Mouse (Mus musculus): ENCODE results near the gene Fam171a2. TPM values are rescaled to one million over a fixed set of nuclear protein-coding genes. Genes with fewer than 3 reads are reported as not detected.

Gene Fam171a2
- polyA plus RNA-seq, 1 experiment from 2014 or later, result 5.7 TPM

DNA sequence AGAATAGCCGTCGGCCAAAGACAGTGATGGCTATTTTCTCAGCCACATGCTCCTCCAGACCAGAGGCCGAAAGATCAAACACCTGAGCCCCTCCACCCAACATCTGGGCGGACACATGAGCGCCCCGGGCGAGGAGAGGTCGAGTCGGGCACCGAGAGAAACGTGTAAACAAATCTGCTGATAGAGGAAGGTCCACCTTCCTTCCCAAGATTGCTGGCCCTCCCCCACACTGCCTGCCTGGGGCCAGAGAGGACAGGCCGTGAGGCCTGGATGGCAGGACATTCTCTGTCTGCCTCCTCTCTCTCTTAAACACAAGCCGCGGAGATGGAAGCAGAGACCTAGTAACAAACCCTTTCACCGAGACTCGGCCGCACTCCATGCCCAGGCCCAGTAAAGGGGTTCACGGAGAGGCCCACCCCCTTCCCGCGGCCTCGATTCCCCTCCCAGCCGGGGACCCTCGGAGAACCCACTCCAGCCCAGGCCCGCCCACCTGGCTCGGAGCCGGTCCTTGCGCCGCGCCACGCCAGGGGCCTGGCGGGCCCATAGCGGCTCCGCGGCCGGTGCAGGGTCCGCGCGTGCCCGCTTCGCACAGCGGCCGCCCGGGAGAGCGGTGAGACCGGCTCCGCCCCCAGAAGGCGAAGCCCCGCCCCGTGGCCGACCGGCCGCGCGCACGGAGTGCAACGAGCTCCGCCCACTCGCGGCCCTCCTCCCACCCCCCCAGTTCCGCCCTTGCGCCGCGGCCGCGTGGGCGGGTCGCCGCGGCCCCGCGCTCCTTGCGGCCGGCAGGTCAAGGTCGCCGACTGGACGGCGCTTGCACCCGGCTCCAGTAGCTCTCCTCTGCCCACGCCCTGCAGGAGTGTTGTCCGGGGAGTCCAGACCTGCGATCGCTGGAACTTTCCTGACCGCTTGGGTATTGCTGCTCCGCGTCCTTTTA, 40.3 kb downstream of the Fam171a2 start:
- ATAC-seq (ENCODE audit: insufficient number of reproducible peaks, low FRiP score, low TSS enrichment, low read depth), result peak; percentile 71

DNA sequence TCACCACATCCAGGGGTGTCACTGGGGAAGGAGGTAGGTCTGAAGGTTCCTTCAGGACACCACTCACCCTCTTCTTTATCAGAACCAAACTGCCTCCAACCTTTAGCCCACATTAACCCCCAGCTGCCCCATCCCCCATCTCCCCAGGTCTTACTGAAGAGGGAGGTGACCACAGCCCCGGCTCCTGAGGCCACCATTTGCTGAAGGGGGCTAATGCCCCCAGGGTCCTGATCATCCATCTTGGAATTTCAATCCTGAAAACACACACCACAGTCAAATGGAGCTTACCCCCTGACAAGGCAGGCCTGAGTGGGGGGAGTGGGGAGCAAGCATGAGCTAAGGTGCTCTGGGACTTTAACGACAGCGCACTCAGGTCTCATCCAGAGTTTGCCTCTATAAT, 41.1 kb downstream of the Fam171a2 start:
- Histone ChIP-seq H3K9ac (peak overlapping the region; percentile 75), H3K4me1 (peaks cover 24% of the 10 kb centered on the region), H3K9me3 (no peaks in the 10 kb centered on the region), H3K36me3 (peaks cover 30% of the 10 kb centered on the region), H3K4me2 (peak overlapping the region; percentile 86), H3K27me3 (peaks cover 18% of the 10 kb centered on the region), H3K27ac (peak overlapping the region; percentile 94), H3K4me3 (peak overlapping the region; percentile 82)
- 3% methylated on average over 3 of the region's 3 CpGs for WGBS
- no peak for ATAC-seq (ENCODE audit: insufficient number of reproducible peaks, low FRiP score, low TSS enrichment, low read depth)

More for the DNA sequence above, 40.3 kb downstream of the Fam171a2 start:
- Histone ChIP-seq H3K27ac (peak overlapping the region; percentile 94), H3K4me3 (peak overlapping the region; percentile 82), H3K4me1 (peaks cover 24% of the 10 kb centered on the region), H3K4me2 (peak overlapping the region; percentile 86), H3K9ac (peak overlapping the region; percentile 75), H3K9me3 (no peaks in the 10 kb centered on the region), H3K36me3 (peaks cover 27% of the 10 kb centered on the region), H3K27me3 (peaks cover 11% of the 10 kb centered on the region)
- WGBS, result under 1% methylated on average over 85 of the region's 85 CpGs

- H3K4me2 ChIP-seq, result peak overlapping the region; percentile 86
- H3K9ac ChIP-seq, result no peak overlapping the region
- 86% methylated on average over 11 of the region's 11 CpGs for WGBS
- peaks cover 21% of the 10 kb centered on the region for H3K4me1 ChIP-seq
- no peaks in the 10 kb centered on the region for H3K9me3 ChIP-seq
- H3K27me3 ChIP-seq, result peaks cover 25% of the 10 kb centered on the region
- no peak for ATAC-seq (ENCODE audit: insufficient number of reproducible peaks, low FRiP score, low TSS enrichment, low read depth)
- H3K36me3 ChIP-seq, result peaks cover 30% of the 10 kb centered on the region
- no peak overlapping the region for H3K27ac ChIP-seq
- peak overlapping the region; percentile 82 for H3K4me3 ChIP-seq
Observed at GRCm38 (mm10) chr11:102405544-102406285, 41.8 kb downstream of the Fam171a2 start.

DNA sequence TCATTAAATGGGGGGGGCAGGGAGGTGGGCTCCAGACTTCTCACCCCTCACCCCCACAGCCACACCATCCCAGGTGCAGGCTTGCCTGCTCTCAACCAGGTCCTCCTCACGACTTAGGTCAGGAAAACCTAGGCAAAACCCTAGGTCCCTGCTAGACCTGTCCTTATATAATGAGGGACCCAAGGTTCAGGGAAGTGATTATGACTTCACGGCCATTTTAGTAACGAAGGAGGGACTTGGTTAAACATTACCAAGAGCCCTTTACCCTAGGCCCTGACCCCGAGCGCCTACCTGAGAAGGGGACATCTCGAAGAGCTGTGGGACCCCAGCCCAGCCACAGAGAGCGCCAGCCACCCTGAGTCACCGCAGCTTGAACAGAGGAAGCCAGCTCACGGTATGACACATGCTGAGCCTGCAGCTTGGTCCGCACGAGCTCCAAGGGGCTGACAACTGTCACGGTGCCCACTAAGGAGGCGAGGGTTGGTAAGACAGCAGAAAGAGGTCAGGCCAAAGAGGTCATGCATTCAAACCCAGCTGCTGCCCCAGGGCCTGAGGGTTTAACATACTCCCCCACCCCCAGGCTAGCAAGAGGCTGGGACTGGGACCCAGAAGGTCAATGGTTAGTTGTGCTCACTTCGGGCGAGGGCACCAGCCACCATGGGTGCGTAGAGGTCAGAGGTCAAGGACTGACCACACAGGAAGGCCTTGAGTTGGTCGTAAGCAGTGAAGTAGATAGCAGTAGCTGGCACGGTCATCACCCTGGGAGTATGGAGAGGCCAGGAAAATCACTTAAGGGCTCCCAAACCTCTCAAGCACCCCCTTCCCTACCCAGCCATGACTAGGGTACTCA, 43.1 kb downstream of the Fam171a2 start:
- 87% methylated on average over 18 of the region's 18 CpGs for WGBS
- Histone ChIP-seq H3K4me2 (no peak overlapping the region), H3K9ac (no peak overlapping the region), H3K27ac (no peak overlapping the region), H3K36me3 (peaks cover 30% of the 10 kb centered on the region), H3K4me1 (peaks cover 29% of the 10 kb centered on the region), H3K27me3 (peaks cover 33% of the 10 kb centered on the region), H3K9me3 (no peaks in the 10 kb centered on the region), H3K4me3 (no peak overlapping the region)
- no peak for ATAC-seq (ENCODE audit: insufficient number of reproducible peaks, low FRiP score, low TSS enrichment, low read depth)

DNA sequence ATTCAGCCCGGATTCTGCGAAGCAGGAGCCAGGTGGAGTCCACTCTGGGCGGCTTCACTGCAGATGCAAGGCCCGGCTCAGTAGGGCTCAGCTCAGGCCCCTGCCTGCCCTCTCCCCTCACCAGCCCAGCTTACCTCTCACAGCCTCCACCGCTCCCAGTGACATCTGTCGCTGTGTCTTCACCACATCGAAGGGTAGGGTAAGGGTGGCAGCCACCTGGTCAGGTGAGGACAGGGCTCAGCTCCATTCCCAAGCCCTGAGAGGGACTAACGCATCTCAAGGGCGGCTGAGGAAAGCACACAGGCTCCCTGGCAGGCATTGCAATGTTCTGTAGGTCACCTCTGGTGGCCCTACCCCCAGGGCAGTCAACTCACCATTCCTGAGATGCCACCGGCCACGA, 43.8 kb downstream of the Fam171a2 start:
- Histone ChIP-seq H3K27ac (no peak overlapping the region), H3K4me1 (peaks cover 33% of the 10 kb centered on the region), H3K9me3 (no peaks in the 10 kb centered on the region), H3K9ac (no peak overlapping the region), H3K36me3 (peaks cover 30% of the 10 kb centered on the region), H3K4me3 (no peak overlapping the region), H3K27me3 (peaks cover 40% of the 10 kb centered on the region), H3K4me2 (no peak overlapping the region)
- 95% methylated on average over 11 of the region's 11 CpGs for WGBS
- no peak for ATAC-seq (ENCODE audit: insufficient number of reproducible peaks, low FRiP score, low TSS enrichment, low read depth)

DNA sequence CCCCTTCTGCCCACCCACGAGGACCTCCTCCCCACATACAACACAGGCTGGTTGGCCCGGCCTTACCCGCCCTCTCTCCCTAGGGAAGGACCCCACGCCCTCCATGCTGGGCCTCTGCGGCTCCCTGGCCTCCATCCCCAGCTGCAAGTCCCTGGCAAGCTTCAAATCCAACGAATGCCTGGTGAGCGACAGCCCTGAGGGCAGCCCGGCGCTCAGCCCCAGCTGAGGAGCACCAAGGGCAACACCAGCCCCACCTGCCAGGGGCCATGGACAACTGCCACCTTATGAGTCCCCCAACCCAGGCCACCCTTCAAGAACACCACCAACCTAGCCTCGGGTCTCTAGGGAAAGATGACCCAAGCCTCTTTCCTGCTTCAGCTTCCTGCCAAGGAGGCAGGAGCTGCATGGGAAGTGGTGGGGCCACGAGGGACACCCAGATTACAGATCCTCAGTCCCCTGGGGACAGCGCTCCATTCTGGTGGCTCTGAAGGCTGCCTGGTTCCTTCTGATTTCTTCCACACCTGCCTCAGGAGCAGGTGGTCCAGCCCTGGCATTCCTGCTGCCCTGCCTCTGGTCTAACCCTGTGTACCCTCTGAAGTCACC, 45.5 kb downstream of the Fam171a2 start:
- Histone ChIP-seq H3K9ac (no peak overlapping the region), H3K27me3 (peaks cover 55% of the 10 kb centered on the region), H3K4me3 (no peak overlapping the region), H3K4me2 (no peak overlapping the region), H3K36me3 (peaks cover 30% of the 10 kb centered on the region), H3K9me3 (no peaks in the 10 kb centered on the region), H3K4me1 (peaks cover 33% of the 10 kb centered on the region), H3K27ac (no peak overlapping the region)
- 57% methylated on average over 11 of the region's 12 CpGs for WGBS
- no peak for ATAC-seq (ENCODE audit: insufficient number of reproducible peaks, low FRiP score, low TSS enrichment, low read depth)

- Histone ChIP-seq H3K9me3 (no peaks in the 10 kb centered on the region), H3K27me3 (peaks cover 69% of the 10 kb centered on the region), H3K4me3 (no peak overlapping the region), H3K4me2 (no peak overlapping the region), H3K36me3 (peaks cover 30% of the 10 kb centered on the region), H3K27ac (no peak overlapping the region), H3K9ac (no peak overlapping the region), H3K4me1 (peaks cover 20% of the 10 kb centered on the region)
- no peak for ATAC-seq (ENCODE audit: insufficient number of reproducible peaks, low FRiP score, low TSS enrichment, low read depth)
- 23% methylated on average over 12 of the region's 12 CpGs for WGBS
Observed at GRCm38 (mm10) chr11:102400513-102401084, 46.9 kb downstream of the Fam171a2 start.

DNA sequence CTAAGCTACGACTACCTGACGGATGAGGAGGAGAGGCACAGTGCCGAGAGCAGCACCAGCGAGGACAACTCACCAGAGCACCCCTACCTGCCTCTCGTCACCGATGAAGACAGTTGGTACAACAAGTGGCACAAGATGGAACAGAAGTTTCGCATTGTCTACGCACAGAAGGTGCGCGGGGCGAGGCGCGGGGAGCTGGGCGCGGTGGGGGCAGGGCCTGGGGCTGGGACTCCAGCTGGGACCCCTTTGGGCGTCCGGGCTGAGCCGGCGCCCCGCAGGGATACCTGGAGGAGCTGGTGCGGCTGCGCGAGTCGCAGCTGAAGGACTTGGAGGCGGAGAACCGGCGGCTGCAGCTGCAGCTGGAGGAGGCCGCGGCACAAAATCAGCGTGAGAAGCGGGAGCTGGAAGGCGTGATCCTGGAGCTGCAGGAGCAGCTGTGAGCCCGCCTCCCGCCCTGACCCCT, 47.8 kb downstream of the Fam171a2 start:
- no peak overlapping the region for H3K9ac ChIP-seq
- peaks cover 12% of the 10 kb centered on the region for H3K4me1 ChIP-seq
- no peak for ATAC-seq (ENCODE audit: insufficient number of reproducible peaks, low FRiP score, low TSS enrichment, low read depth)
- H3K9me3 ChIP-seq, result no peaks in the 10 kb centered on the region
- peak overlapping the region; percentile 46 for H3K4me2 ChIP-seq
- H3K27me3 ChIP-seq, result peaks cover 77% of the 10 kb centered on the region
- peak overlapping the region; percentile 18 for H3K4me3 ChIP-seq
- H3K27ac ChIP-seq, result no peak overlapping the region
- peaks cover 27% of the 10 kb centered on the region for H3K36me3 ChIP-seq
- WGBS, result 2% methylated on average over 34 of the region's 34 CpGs

GRCm38 (mm10) chr11:102399107-102399506, 48.4 kb downstream of the Fam171a2 start:
- H3K27ac ChIP-seq, result no peak overlapping the region
- H3K36me3 ChIP-seq, result peaks cover 22% of the 10 kb centered on the region
- H3K4me1 ChIP-seq, result peaks cover 18% of the 10 kb centered on the region
- WGBS, result 15% methylated on average over 15 of the region's 15 CpGs
- peak overlapping the region; percentile 18; the same call in 1 of the 2 replicates for H3K4me3 ChIP-seq
- H3K4me2 ChIP-seq, result peak overlapping the region; percentile 46
- no peak for ATAC-seq (ENCODE audit: insufficient number of reproducible peaks, low FRiP score, low TSS enrichment, low read depth)
- peaks cover 79% of the 10 kb centered on the region for H3K27me3 ChIP-seq
- H3K9ac ChIP-seq, result no peak overlapping the region
- H3K9me3 ChIP-seq, result no peaks in the 10 kb centered on the region

DNA sequence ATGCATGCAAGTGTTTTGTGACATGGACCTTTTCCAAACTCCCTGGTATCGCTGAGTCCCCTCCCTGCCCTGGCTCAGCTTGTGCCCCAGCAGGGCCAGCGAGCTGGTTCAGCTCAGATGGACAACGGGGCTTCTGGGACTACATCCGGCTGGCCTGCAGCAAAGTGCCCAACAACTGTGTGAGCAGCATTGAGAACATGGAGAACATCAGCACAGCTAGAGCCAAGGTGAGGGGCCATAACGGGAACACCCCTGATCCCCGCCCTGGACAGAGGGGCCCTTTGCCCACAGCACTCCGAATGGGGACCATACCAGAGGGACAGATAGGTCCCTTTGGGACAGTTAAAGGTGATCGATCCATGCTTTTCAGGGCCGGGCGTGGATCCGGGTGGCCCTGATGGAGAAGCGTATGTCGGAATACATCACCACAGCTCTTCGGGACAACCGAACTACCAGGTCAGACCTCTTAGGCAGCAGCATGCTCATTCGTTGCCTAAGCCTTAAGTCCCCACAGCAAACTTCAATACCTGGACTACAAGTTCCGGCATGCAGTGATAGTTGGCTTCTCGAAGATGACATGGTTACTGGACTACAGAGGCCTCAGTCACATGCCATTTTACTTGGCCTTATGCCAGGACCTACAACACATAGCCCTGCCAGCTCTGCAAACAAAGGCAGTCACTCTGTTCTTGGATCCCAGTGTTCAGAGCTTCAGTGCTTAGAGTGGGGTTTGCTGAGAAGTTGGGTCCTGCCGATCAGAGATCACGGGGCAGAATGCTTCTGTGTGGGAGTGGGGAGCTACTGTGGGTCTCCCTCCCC, 49.3 kb downstream of the Fam171a2 start:
- Histone ChIP-seq H3K4me1 (peaks cover 27% of the 10 kb centered on the region), H3K4me2 (no peak overlapping the region), H3K4me3 (no peak overlapping the region), H3K36me3 (peaks cover 13% of the 10 kb centered on the region), H3K27me3 (peaks cover 83% of the 10 kb centered on the region), H3K27ac (no peak overlapping the region), H3K9me3 (no peaks in the 10 kb centered on the region), H3K9ac (no peak overlapping the region)
- 76% methylated on average over 20 of the region's 20 CpGs for WGBS
- ATAC-seq (ENCODE audit: insufficient number of reproducible peaks, low FRiP score, low TSS enrichment, low read depth), result no peak

Data from limb, embryonic 15.5 days (tissue).